Mouse (Mus musculus): ENCODE measurements at regions not wholly inside any gene's neighbourhood (a gene's known extent, or its start where the extent isn't known, plus 50 kb on each side); places are given as distances from the start of the nearest gene placed in this dataset.
A peak's percentile ranks its signal among the peaks of the same experiment; 100 is the strongest.

DNA sequence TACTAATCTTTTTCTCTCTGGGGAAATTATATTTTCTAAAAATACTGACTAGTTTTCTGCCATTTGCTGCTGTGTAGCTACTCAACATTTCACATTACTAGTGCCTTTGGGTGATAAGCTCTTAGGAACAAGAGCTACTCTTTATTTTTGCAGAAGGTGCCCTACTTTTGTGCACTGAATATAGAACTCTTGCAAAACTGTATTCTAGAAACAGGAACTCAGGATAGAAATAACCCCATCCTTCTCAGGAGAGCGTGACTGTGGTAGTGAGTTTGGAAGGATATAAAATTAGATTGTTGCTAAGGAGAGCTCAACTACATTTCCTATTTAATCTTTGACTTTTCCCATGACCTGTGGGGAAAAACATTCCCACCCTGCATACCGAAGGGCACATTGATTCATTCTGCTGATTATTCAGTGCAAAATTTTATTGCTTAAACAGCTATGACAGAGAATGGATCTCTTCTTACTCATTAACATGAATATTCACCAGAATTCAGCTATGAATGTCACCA, 408.0 kb upstream of the Nrsn1 start:
- H3K9ac ChIP-seq (ENCODE audit: low read depth, low read length), result no peak overlapping the region
- WGBS, result 84% methylated on average over 2 of the region's 2 CpGs
- ATAC-seq (ENCODE audit: low FRiP score, low TSS enrichment), result no peak
- H3K27ac ChIP-seq (ENCODE audit: low read depth, low read length), result no peak overlapping the region
- H3K4me2 ChIP-seq (replicated peaks; ENCODE audit: low read depth, low read length), result no peak overlapping the region
- H3K9me3 ChIP-seq (ENCODE audit: control insufficient read depth, low read length), result no peaks in the 10 kb centered on the region
- H3K27me3 ChIP-seq (ENCODE audit: control insufficient read depth, insufficient read depth, low read length), result no peaks in the 10 kb centered on the region
- no peaks in the 10 kb centered on the region for H3K4me1 ChIP-seq (ENCODE audit: control insufficient read depth, insufficient read depth, low read length)
- no peaks in the 10 kb centered on the region for H3K36me3 ChIP-seq (ENCODE audit: control insufficient read depth, insufficient read depth, low read length)
- H3K4me3 ChIP-seq (ENCODE audit: low read length), result no peak overlapping the region

DNA sequence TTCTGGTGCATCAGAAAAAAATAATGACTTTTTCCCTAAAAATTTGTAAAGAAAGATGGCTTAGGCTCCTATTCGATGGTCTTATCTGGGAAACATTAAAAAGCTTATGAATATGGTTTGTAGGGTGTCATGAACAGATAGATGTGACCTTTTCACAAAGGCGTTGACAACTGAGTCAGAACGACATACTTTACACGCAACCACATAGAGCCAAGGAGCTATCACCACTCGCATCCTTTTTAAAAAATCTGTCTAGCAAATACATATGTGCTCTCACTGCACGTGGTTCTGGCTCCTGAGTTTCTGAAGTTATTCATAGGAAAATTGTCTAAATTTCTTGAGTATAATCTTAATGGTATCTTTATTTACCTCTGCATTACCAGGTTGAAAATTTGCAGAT, 404.9 kb upstream of the Nrsn1 start:
- H3K36me3 ChIP-seq (ENCODE audit: control insufficient read depth, insufficient read depth, low read length), result no peaks in the 10 kb centered on the region
- ATAC-seq (ENCODE audit: low FRiP score, low TSS enrichment), result no peak
- H3K9me3 ChIP-seq (ENCODE audit: control insufficient read depth, low read length), result no peaks in the 10 kb centered on the region
- no peak overlapping the region for H3K4me2 ChIP-seq (replicated peaks; ENCODE audit: low read depth, low read length)
- H3K4me1 ChIP-seq (ENCODE audit: control insufficient read depth, insufficient read depth, low read length), result no peaks in the 10 kb centered on the region
- H3K27me3 ChIP-seq (ENCODE audit: control insufficient read depth, insufficient read depth, low read length), result no peaks in the 10 kb centered on the region
- H3K4me3 ChIP-seq (ENCODE audit: low read length), result no peak overlapping the region
- H3K27ac ChIP-seq (ENCODE audit: low read depth, low read length), result no peak overlapping the region
- WGBS, result 88% methylated on average over 6 of the region's 6 CpGs
- H3K9ac ChIP-seq (ENCODE audit: low read depth, low read length), result no peak overlapping the region

DNA sequence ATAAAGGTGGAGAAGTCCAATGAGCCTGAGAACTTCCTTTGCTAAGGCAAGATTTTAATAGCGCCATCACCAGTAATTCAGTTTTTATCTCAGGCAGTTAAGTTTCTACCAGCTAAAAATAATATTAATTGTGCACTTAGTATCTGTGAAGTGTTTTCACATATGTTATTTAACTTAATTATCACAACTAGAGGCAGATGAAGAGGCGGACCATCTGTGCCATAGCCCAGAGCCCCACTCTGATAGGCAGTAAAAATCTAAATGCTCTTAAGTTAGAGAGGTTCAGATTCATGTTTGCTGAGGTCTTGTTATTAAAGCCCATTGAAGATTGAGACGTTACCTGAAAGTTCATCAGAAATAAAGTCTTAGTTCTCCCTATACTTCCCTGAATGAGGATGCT, 395.7 kb upstream of the Nrsn1 start:
- Histone ChIP-seq H3K9ac (ENCODE audit: low read depth, low read length) (no peak overlapping the region), H3K4me2 (replicated peaks; ENCODE audit: low read depth, low read length) (no peak overlapping the region), H3K9me3 (ENCODE audit: control insufficient read depth, low read length) (no peaks in the 10 kb centered on the region), H3K4me3 (ENCODE audit: low read length) (no peak overlapping the region), H3K4me1 (ENCODE audit: control insufficient read depth, insufficient read depth, low read length) (no peaks in the 10 kb centered on the region), H3K27me3 (ENCODE audit: control insufficient read depth, insufficient read depth, low read length) (no peaks in the 10 kb centered on the region), H3K36me3 (ENCODE audit: control insufficient read depth, insufficient read depth, low read length) (no peaks in the 10 kb centered on the region), H3K27ac (ENCODE audit: low read depth, low read length) (no peak overlapping the region)
- 89% methylated on average over 3 of the region's 3 CpGs for WGBS
- ATAC-seq (ENCODE audit: low FRiP score, low TSS enrichment), result no peak

DNA sequence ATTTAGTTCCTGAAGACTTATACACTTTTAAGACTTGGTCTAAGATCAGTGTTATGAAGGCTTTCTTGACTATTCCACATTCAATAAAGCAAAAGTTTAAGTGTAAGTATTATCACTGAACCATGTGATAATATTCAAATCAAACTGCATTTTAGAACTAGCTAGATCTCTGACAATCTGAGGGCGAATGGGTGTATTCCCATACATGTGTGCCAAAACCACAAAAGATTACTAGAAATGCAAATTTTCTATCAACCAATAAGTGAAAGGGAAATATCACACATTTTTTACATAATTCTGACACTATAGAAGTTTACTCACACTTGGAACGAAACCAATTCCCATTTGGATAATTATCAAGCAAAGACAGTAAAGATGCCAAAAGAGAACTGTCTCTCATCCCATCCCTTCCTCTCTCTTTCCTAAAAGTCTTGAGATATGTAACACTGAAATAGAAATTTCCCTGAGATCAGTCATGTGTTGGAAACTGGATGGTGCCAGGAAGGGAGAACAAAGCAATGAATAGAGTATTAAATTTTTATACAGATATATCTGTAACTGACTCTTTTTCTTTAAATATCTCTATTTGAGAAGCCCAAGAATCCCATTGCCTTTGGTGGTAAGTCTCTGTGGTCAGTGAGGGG, 394.8 kb upstream of the Nrsn1 start:
- Histone ChIP-seq H3K9me3 (ENCODE audit: control insufficient read depth, low read length) (no peaks in the 10 kb centered on the region), H3K4me1 (ENCODE audit: control insufficient read depth, insufficient read depth, low read length) (no peaks in the 10 kb centered on the region), H3K36me3 (ENCODE audit: control insufficient read depth, insufficient read depth, low read length) (no peaks in the 10 kb centered on the region), H3K27me3 (ENCODE audit: control insufficient read depth, insufficient read depth, low read length) (no peaks in the 10 kb centered on the region), H3K4me3 (ENCODE audit: low read length) (no peak overlapping the region), H3K9ac (ENCODE audit: low read depth, low read length) (no peak overlapping the region), H3K4me2 (replicated peaks; ENCODE audit: low read depth, low read length) (no peak overlapping the region), H3K27ac (ENCODE audit: low read depth, low read length) (no peak overlapping the region)
- WGBS, result 85% methylated on average over 2 of the region's 2 CpGs
- no peak for ATAC-seq (ENCODE audit: low FRiP score, low TSS enrichment)

DNA sequence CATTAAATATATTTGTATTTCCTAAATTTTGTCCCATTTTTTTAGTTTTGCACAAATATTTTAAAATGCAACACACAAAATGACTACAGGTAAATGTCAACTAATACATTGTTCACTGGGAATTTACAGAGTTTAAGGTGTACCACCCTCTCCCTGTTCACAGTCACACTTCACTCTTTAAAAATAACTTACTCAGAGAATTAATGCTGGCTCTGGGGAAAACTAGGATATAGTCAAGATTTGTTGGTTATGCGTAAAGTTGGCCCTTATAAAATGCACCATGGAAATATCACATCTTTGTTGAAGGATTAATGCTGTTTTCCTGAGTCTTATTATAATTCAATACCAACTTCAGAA, 378.1 kb upstream of the Nrsn1 start:
- Histone ChIP-seq H3K9ac (ENCODE audit: low read depth, low read length) (no peak overlapping the region), H3K36me3 (ENCODE audit: control insufficient read depth, insufficient read depth, low read length) (no peaks in the 10 kb centered on the region), H3K27me3 (ENCODE audit: control insufficient read depth, insufficient read depth, low read length) (no peaks in the 10 kb centered on the region), H3K4me1 (ENCODE audit: control insufficient read depth, insufficient read depth, low read length) (no peaks in the 10 kb centered on the region), H3K9me3 (ENCODE audit: control insufficient read depth, low read length) (no peaks in the 10 kb centered on the region), H3K4me2 (replicated peaks; ENCODE audit: low read depth, low read length) (no peak overlapping the region), H3K27ac (ENCODE audit: low read depth, low read length) (no peak overlapping the region), H3K4me3 (ENCODE audit: low read length) (no peak overlapping the region)
- no peak for ATAC-seq (ENCODE audit: low FRiP score, low TSS enrichment)
- whole genome bisulfite sequencing, result 93% methylated on average over 1 of the region's 1 CpGs

DNA sequence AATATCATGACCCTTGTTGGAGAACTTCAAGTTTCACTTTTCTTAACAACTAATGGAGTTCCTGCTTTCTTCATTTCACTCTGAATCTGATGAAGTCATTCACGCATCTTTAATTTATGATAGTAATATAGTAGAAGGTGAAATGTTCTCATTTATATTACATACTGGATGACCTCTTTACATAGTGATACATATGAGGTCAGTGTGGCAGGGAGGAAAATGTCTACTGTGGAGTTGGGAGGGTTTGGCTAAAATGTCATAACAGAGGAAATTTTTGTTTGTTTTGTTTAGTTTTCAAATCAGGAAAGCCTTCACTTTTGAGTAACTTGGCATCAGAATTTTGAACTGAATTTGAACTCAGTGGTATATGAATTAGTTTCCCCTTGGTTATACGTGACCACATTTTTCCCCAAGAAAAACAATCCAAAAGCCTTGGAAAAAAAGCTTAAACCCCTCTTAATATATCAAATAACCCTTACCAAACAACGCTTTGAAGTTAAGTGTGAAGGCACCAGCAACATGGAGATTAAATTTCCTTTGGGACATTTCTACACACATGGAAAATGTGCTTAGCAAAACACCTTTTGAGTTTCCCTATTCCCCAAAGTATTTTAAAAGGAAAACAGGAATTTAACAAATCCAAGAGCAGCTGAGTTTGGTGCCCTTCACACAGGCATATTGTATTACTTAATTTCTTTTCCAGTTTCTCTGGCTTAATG, 377.6 kb upstream of the Nrsn1 start:
- Histone ChIP-seq H3K27ac (ENCODE audit: low read depth, low read length) (no peak overlapping the region), H3K4me1 (ENCODE audit: control insufficient read depth, insufficient read depth, low read length) (no peaks in the 10 kb centered on the region), H3K9me3 (ENCODE audit: control insufficient read depth, low read length) (no peaks in the 10 kb centered on the region), H3K4me2 (replicated peaks; ENCODE audit: low read depth, low read length) (no peak overlapping the region), H3K4me3 (ENCODE audit: low read length) (no peak overlapping the region), H3K27me3 (ENCODE audit: control insufficient read depth, insufficient read depth, low read length) (no peaks in the 10 kb centered on the region), H3K9ac (ENCODE audit: low read depth, low read length) (no peak overlapping the region), H3K36me3 (ENCODE audit: control insufficient read depth, insufficient read depth, low read length) (no peaks in the 10 kb centered on the region)
- no peak for ATAC-seq (ENCODE audit: low FRiP score, low TSS enrichment)
- 39% methylated on average over 3 of the region's 3 CpGs for WGBS

DNA sequence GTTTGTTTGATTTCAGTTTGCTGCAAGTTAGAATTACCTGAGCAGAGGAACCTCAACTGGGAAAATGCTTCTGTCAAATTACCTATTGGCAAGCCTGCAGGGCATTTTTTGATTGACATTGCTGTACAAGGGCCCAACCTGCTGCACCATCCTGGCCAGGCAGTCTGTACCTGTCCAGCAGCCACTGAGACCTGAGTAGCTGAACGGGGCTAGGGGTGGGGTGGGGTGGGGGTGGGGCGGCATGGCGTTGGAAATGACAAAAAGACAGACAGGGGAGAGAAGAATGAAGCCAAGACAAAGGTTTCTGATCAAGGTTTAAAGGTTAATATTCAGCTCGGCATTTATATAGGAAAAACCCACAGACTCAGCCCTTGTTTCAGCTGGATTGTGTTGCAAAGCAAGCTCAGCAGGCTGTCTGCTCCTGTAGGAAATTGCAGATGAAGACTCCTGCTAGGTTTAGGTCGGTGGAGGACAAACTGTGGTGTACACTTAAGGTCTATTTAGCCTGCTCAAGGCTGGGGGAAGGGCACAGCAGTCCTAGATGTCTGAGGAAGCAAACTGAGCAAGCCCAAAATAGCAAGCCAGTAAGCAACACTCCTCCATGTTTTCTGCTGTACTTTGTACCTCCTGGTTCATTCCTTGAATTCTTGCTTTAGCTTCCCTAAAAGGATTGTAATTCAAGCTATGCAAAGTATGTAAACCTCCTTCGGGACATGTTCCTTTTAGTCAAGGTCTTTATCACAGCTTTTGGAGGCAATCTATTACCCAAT, 369.4 kb upstream of the Nrsn1 start:
- WGBS, result 22% methylated on average over 6 of the region's 6 CpGs
- ATAC-seq (ENCODE audit: low FRiP score, low TSS enrichment), result peak; percentile 39; the same call in 1 of the 2 replicates
- Histone ChIP-seq H3K27me3 (ENCODE audit: control insufficient read depth, insufficient read depth, low read length) (no peaks in the 10 kb centered on the region), H3K9ac (ENCODE audit: low read depth, low read length) (no peak overlapping the region), H3K9me3 (ENCODE audit: control insufficient read depth, low read length) (no peaks in the 10 kb centered on the region), H3K4me2 (replicated peaks; ENCODE audit: low read depth, low read length) (no peak overlapping the region), H3K36me3 (ENCODE audit: control insufficient read depth, insufficient read depth, low read length) (no peaks in the 10 kb centered on the region), H3K27ac (ENCODE audit: low read depth, low read length) (no peak overlapping the region), H3K4me1 (ENCODE audit: control insufficient read depth, insufficient read depth, low read length) (0 out of 2 replicates have a peak, but pooled peaks cover 3% of the 10 kb centered on the region), H3K4me3 (ENCODE audit: low read length) (no peak overlapping the region)

DNA sequence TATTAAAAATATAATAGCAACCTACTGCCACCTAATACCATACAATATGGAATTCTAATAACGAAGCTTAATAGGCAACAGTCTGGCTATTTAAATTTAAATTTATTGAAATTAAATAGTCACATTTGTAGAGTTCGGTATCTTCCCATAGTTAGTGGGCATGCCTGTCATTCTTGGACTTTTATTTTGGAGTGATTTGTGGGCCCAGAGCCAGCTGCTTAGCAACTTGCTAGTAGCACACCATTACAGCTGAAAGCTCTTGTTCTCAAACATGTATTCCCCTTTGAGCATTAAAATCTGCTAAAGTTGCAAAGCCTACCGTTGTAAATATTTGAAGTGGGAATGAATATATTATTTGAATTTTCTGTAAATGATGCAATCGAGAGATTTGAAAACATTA, 359.2 kb upstream of the Nrsn1 start:
- Histone ChIP-seq H3K9me3 (ENCODE audit: control insufficient read depth, low read length) (no peaks in the 10 kb centered on the region), H3K27ac (ENCODE audit: low read depth, low read length) (no peak overlapping the region), H3K4me2 (replicated peaks; ENCODE audit: low read depth, low read length) (no peak overlapping the region), H3K4me1 (ENCODE audit: control insufficient read depth, insufficient read depth, low read length) (no peaks in the 10 kb centered on the region), H3K27me3 (ENCODE audit: control insufficient read depth, insufficient read depth, low read length) (no peaks in the 10 kb centered on the region), H3K9ac (ENCODE audit: low read depth, low read length) (no peak overlapping the region), H3K36me3 (ENCODE audit: control insufficient read depth, insufficient read depth, low read length) (no peaks in the 10 kb centered on the region), H3K4me3 (ENCODE audit: low read length) (no peak overlapping the region)
- WGBS, result 72% methylated on average over 4 of the region's 4 CpGs
- ATAC-seq (ENCODE audit: low FRiP score, low TSS enrichment), result no peak

DNA sequence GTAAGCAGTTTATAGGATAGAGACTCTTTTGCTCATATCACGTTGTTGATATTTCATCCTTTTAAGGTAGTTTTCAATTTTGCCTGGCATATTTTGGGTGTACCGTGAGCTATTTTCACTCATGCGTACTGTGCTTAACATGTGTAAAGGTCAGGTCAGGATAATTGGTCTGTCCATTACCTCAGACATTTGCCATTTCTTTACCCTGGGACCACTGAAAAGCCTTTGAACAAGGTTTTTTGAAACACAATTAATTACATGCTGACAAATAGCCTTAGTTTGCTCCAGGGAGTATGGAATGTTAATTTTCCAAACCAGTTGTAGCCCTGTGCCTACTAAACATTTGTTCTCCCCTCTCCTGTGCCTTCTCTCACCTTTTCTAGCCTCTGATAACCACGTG, 347.3 kb upstream of the Nrsn1 start:
- Histone ChIP-seq H3K4me2 (replicated peaks; ENCODE audit: low read depth, low read length) (no peak overlapping the region), H3K9ac (ENCODE audit: low read depth, low read length) (no peak overlapping the region), H3K36me3 (ENCODE audit: control insufficient read depth, insufficient read depth, low read length) (no peaks in the 10 kb centered on the region), H3K9me3 (ENCODE audit: control insufficient read depth, low read length) (no peaks in the 10 kb centered on the region), H3K4me1 (ENCODE audit: control insufficient read depth, insufficient read depth, low read length) (peaks cover 3% of the 10 kb centered on the region; the same call in 1 of the 2 replicates), H3K4me3 (ENCODE audit: low read length) (no peak overlapping the region), H3K27ac (ENCODE audit: low read depth, low read length) (no peak overlapping the region), H3K27me3 (ENCODE audit: control insufficient read depth, insufficient read depth, low read length) (no peaks in the 10 kb centered on the region)
- WGBS, result 33% methylated on average over 4 of the region's 4 CpGs
- no peak for ATAC-seq (ENCODE audit: low FRiP score, low TSS enrichment)

All from kidney, embryonic 14.5 days (tissue).